Mouse (Mus musculus): Measurements from ENCODE around the gene Prl3d3. TPM values are rescaled to one million over a fixed set of nuclear protein-coding genes. Genes with fewer than 3 reads are reported as not detected.

Prl3d3 gene
- not detected for polyA plus RNA-seq (2017; shearing (Covaris generic))

DNA sequence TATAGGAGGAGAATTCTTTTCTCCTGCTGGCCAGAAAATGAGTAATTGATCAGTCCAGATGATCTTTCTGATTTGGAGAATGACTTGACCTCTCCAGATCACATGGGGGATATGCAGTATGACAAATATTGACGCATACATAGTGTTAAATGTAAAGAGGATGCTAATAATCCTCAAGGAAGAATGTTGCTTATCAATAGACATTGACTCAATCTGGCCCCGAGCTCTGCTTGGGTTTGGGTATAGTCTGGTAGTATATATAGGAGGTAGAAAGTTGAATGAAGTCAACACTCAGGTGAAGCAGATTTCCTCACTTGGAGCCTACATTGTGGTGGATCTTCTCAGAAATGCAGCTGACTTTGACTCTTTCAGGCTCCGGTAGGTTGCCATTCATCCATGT, at the start of gene Prl3d3:
Prl3d3 (plus strand) TSS at position 301 of the 400 bp plus-strand sequence.

DNA sequence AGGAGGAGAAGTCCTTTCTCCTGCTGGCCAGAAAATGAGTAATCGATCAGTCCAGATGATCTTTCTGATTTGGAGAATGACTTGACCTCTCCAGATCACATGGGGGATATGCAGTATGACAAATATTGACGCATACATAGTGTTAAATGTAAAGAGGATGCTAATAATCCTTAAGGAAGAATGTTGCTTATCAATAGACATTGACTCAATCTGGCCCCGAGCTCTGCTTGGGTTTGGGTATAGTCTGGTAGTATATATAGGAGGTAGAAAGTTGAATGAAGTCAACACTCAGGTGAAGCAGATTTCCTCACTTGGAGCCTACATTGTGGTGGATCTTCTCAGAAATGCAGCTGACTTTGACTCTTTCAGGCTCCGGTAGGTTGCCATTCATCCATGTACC, 35.2 kb upstream of the Prl3d3 start, which contains the start of gene Prl3d2:
Prl3d2 (plus strand) TSS at position 301 of the 400 bp plus-strand sequence.

DNA sequence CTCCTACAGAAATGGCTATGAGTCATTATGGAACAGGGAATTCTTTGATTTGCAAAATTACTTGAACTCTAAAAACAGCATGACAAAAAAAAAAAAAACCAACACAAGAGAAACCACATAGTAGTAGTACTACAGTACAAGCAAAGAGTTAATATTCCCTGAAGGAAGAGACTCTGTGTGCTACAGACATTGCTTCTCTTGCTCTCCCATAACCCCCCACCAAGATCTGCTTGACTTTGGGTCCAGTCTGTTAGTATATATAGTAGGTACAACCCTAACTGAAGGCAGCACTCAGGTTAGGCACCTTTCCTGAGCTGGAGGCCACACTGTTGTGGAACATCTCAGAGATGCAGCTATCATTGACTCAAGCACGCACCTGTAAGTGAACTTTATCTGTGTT, 39.8 kb downstream of the Prl3d3 start, which contains the start of gene Prl3c1:
Prl3c1 (plus strand) TSS at position 301 of the 400 bp plus-strand sequence.

Other genes with a start within 250 kb of the Prl3d3 start
- not detected for gene Prl, start 99.2 kb upstream of the Prl3d3 start, polyA plus RNA-seq (2017; shearing (Covaris generic))
- gene Prl3d1, start 62.6 kb upstream of the Prl3d3 start, polyA plus RNA-seq (2017; shearing (Covaris generic)), result not detected
- gene Prl3d2, start 35.1 kb upstream of the Prl3d3 start, polyA plus RNA-seq (2017; shearing (Covaris generic)), result not detected
- gene Prl3c1, start 39.9 kb downstream of the Prl3d3 start, polyA plus RNA-seq (2017; shearing (Covaris generic)), result not detected
- not detected for gene Prl3b1, start 85.1 kb downstream of the Prl3d3 start, polyA plus RNA-seq (2017; shearing (Covaris generic))
- gene Prl3a1, start 102.6 kb downstream of the Prl3d3 start, polyA plus RNA-seq (2017; shearing (Covaris generic)), result not detected
- not detected for gene Prl6a1, start 155.8 kb downstream of the Prl3d3 start, polyA plus RNA-seq (2017; shearing (Covaris generic))
- gene Prl8a2, start 188.9 kb downstream of the Prl3d3 start, polyA plus RNA-seq (2017; shearing (Covaris generic)), result not detected
- not detected for gene Prl2b1, start 234.1 kb downstream of the Prl3d3 start, polyA plus RNA-seq (2017; shearing (Covaris generic))

Data from activated CD4-positive, CD25-positive, alpha-beta regulatory T cell, adult 9 weeks (primary cell).